Mouse (Mus musculus): Measurements from ENCODE around the gene Mboat2. TPM values are rescaled to one million over a fixed set of nuclear protein-coding genes. Genes with fewer than 3 reads are reported as not detected.

The Mboat2 gene
- 10 to 100 TPM; 55.7 to 57.8 TPM for total RNA-seq (2021)
- long read RNA-seq, full-length matches to known transcripts = 16 of 26 reads
- long read RNA-seq, partial matches to known transcripts = 2 of 26 reads
- long read RNA-seq, other reads (novel, unspliced or antisense) = 8 of 26 reads

DNA sequence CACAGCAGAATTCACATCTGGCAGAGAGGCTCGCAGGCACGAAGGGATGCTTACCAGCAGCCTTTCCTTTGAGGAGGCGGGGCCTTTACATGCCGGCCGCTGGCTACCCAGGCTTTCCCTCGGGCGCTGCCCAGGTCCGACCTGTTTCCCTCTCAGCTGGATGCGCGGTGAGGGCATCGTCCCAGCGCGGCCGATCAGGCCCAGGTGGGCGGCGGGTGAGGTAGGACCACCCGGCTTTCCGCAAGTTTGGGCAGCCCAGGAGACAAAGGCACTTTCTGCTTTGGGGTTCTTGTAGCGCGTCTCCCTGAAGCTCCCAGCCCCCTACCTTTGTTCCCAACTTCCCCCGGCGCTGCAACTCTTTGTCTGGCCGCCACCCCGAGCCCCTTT, at the start of gene Mboat2:
Mboat2 (plus strand) TSS at position 114 of the 387 bp plus-strand sequence.
- DNase-seq (ENCODE audit: low spot score in 2 of 2) = no peak

DNA sequence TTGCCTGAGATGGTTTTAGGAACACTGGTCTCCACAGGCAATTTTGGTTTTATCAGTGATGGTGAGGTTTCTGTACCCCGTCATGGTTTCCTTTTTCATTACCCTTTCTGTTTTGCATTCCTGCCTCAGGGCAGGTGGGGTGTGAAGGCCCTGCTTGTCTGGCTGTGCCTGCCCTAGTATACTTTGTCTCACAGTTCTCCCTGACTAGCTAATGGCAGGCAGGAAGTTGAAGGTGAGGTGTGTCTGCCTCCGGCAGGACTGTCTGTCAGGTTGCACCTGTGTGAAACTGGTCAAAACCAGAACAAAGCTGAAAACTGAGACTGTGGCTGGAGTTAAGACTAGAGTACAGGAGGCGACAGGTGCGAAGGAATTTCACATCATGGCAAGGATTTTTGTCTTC, 46.9 kb upstream of the Mboat2 start:
- DNase-seq (ENCODE audit: low spot score in 2 of 2) = no peak

DNA sequence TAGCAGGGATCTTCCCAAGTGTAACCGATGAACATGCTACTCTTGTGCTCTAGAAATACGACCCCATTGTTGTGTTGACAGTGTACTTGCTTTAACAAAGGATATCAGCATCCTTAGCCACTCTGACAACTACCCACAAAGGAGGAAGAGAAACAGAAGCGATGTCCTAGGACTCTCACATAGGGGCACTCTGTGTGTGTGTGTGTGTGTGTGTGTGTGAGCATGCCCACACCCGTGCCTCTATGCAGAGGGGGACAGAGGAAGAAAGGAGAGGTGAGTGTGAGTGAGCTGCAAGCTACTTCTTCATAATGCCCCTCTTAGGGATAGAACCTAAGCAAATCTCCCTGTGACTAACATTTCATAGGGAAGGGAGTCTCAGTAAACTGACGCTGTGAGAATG, 44.8 kb upstream of the Mboat2 start:
- no peak for DNase-seq (ENCODE audit: low spot score in 2 of 2)

DNA sequence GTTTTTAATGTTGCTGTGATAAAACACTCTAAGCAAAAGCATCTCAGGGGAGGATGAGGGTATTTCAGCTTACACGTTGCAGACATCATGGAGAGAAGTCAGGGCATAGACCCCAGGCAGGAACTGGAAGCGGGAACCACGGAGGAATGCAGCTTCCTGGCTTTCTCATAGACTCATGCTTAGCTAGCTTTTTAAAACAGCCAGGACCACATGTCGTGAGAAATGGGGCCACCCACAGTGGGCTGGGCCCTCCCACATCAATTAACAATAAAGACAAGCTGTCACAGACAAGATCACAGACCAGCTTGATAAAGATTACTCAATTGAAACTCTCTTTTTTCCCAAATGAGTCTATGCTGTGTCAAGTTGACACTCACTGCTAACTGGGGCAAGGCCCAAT, 44.4 kb upstream of the Mboat2 start:
- DNase-seq (ENCODE audit: low spot score in 2 of 2) = no peak

DNA sequence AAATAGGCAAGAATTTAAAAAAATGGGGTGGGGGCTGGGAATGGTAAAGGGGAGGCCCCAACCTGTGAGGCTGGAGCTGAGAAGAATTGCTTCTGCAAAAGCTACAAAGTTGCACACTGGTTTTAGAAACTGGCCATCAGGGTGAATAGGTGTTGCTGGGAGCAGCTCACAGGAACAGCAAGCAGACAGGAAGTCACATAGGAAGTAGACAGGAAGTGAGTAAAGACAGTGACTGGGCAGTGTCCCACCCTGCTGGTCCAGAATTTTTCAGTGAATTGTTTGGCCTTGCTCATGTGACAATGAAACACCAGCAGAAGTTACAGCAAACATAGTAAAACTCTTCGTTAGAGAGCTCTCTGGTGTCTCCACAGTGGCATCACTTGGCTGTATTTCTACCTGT, 41.0 kb upstream of the Mboat2 start:
- no peak for DNase-seq (ENCODE audit: low spot score in 2 of 2)

DNA sequence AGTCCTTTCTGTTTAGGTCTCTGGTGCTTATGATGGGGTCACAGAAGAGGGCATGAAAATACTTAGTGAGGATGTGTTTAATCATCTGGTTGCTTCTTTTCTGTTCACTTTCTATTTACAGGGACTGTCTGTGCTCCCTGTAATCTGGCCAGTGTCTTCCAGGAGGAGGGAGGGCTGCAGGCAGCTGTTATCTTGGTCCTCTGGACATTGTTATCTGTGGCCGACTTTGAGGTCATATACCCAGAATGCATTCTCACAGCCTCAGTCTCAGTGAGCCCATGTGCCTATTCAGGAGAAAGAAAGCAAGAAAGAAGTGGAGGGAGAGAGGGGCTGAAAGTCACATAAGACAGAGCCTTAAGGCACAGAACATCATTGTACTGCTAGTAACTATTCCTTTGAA, 19.4 kb upstream of the Mboat2 start:
- no peak for DNase-seq (ENCODE audit: low spot score in 2 of 2)

DNA sequence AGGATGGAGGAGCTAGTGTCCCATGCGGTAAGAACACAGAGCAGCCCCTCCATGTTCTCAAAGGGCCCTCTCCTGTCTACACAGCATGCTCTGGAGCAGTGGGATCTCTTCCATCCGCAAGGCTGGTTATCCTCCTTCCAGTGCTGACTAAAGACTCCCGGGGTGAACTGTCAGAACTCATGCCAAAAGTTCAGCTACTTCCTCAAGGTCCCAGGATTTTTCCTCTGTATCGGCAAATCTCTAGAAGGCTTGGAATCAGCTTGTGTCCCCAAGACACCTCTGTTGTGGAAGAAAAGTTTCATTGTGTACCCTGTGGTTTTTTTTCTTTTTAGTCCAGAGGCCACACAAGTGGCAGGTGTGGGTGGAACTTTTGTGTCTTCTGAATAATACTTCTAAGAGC, 18.8 kb upstream of the Mboat2 start:
- no peak for DNase-seq (ENCODE audit: low spot score in 2 of 2)

DNA sequence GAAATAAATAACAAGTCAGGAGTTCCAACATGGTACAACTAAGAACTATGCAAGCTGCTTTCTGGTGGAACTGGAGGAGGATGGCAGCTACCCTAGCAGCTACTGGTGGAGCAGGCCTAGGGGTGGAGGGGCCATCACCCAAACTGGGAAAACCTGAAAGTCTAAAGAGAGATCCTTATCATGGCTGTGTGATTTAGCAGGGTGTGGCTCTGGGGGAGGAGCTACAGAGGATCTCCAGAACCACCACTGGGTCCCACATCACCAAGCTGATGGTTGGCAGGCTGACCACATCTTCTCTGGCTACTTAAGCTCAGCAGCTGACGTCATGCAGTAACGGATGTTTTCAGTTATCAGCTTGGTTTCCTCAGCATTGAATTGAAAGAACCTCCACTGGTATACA, 7.8 kb upstream of the Mboat2 start:
- DNase-seq (ENCODE audit: low spot score in 2 of 2) = no peak

DNA sequence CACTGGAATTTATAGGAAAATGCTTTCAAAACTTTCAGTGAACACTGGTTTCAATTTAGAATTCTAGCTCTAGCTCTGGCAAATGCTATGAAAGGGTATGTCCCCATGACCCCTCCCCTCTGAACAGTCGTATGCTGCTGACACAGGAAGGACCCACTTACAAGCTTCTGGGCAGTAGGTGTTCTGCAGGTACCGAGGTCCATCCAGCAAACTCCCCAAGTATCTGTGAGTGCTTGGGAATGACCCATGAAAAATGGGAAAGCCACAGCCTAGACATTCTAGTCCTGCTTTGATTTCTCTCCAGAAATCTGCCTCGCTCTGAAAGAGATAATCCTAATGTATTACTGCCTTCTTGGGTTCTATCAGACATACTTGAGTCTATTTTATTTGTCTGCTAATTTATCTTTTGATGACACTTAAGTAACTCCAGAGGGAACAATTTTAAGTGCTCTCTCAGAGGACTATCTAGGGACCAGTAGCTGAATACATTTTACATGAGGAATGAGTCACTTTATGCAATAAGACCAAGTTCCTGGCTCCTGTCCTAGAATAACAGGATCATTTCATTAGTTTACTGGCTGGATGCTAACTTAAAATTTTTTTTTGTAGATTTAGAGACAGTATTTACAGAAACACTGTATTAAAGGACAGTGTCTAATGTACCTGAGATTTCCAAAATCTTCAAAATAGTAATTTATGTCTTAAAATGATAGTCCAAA, 6.9 kb upstream of the Mboat2 start:
- no peak for DNase-seq (ENCODE audit: low spot score in 2 of 2)

DNA sequence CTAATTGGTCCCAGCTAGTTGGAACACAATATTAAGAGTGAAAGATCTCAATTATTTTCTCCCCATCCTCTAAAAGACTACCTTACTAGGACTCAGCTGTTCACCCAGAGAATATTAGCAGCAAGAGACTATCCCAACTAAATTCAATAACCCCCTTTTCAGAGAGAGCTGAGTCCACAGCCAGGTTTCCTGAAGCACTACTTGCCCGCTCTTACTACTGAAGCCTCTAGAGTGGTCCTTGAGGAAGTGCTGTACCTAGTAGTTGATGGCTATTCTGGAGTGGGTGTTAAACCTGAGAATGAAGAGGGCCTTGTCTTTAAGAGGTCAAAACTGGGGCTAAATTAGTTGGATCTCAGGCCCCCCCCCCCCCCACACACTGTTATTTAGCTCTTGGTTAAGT, 593 bp upstream of the Mboat2 start:
- no peak for DNase-seq (ENCODE audit: low spot score in 2 of 2)

DNA sequence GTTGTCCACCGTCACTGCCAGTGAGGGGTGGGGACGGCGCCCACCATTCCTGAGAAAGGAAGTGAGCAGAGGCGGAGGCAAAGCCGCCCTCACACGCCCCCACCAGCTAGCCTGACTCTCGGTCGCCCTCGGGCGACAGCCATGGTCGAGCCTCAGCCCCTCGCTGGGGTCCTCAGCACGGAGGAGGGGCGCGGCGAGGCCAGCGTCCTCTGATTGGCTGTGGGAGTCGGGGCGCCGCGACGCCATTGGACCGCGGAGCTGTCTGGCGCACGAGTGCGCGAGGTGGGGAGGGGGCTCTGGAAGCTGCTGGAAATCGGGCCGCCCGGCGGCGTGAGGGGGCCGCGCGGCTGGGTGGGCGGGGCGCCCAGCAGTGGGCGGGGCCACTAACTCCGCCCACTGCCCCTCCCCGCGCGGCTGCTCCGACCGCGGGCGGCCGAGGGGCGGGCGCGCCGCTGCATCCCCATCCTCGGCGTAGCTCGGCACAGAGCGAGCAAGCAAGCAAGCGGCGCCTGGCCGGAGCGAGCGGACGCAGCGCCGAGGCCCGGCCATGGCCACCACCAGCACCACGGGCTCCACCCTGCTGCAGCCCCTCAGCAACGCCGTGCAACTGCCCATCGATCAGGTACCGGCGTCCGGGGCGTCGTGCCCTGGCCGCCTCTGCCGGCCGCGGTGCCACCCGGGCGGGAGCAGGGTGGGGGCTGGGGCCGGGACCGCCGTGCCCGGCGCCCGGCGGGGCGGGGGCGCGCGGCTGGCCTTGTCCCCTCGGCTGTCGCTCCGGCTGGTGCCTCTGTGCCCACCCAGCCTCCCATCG, 679 bp downstream of the Mboat2 start:
- peak; percentile 91 to 95 for DNase-seq (ENCODE audit: low spot score in 2 of 2)

DNA sequence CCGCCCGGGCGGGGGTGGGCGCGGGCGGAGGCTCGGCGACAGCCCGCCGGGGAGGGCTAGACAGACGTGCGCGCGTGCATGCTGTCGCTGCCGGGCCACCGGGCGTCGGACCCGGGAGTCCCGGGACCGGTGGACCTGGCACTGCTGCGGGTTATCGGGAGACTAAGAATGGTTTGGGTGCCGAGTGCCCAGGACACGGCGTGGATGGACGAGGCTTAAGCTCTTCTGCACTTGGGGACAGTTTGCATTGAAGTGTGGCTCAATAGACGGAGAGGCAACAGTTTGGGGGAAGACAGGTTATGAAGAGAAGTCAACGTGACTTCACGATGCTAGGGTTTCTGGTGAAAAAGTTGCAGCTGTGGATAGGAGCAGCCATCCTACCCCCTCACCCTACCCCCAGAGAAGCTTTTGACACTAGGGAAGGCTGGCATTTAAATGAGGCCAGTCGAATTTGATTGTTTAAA, 1.3 kb downstream of the Mboat2 start:
- no peak for DNase-seq (ENCODE audit: low spot score in 2 of 2)

DNA sequence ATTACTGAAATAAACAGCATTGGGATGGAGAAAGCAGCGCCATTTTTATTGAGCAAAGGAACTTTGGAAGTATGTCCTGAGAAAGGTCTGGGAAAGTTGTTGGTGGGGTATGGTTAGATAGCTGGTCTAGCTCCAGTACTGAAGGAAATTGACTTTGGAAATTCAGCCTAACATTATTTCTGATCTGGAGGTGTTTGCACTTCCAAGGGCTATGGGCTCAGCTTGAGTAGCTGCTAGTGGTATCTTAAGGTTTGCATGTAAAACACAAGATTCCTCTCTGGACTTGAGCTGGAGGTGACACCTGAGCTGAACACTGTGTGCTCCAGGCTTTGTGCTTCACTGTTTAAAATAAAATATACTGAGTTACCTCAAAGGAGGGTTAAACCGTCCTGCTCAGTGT, 1.8 kb downstream of the Mboat2 start:
- DNase-seq (ENCODE audit: low spot score in 2 of 2) = no peak

DNA sequence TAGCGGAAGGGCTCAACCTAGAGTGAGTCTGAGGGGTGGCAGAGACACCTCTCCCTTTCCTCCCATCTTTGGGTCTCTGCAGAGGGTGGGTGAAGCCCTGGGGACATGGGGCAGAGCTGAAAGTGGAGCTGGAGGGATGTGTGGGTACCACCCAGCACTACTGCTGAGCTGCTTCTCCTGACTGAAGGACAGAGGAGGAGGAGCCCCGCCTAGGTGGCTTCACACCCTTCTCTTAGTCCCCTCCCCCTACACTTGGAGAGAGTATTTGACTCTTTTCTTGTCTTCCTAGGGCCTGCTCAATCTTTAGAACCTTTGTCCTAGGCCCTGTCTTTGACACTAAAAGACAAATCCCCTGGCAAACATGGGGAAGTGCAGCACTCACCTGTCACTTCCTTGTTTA, 7.3 kb downstream of the Mboat2 start:
- DNase-seq (ENCODE audit: low spot score in 2 of 2) = no peak

DNA sequence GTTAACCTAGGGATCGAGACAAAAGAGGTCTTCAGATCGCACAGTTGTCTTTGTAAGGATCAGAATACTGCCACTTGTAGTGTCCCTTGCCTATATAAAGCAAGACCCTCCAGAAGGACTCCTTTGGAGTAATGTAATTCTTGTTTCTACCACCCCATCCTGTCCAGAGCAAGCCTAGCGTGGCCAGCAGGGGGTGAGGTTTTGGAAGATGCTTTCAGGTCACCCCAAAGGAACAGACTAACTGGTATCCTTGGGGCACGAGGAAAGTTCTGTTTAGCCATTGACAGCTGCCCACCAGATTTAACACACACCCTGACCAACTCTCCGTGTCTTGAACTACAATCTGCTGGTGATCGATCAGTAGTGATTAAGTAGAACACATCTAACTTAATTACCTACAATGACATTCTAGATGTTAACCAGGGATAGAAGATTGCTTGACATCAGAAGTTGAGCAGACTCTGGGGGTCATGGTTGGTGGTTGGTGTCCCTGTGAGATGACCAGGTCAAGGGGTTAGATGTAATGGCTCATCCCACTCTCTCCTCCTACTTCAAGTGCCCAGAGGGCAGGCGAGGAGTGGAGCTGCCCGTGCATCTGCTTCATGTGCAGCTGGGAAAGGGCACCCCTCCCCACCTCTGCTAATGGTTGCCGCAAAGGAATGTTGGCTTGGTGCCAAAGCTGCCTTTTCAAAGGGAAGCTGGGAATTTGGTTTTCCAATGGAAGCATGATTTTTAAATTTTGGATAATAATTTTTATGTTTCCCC, 10.6 kb downstream of the Mboat2 start:
- DNase-seq (ENCODE audit: low spot score in 2 of 2) = no peak

DNA sequence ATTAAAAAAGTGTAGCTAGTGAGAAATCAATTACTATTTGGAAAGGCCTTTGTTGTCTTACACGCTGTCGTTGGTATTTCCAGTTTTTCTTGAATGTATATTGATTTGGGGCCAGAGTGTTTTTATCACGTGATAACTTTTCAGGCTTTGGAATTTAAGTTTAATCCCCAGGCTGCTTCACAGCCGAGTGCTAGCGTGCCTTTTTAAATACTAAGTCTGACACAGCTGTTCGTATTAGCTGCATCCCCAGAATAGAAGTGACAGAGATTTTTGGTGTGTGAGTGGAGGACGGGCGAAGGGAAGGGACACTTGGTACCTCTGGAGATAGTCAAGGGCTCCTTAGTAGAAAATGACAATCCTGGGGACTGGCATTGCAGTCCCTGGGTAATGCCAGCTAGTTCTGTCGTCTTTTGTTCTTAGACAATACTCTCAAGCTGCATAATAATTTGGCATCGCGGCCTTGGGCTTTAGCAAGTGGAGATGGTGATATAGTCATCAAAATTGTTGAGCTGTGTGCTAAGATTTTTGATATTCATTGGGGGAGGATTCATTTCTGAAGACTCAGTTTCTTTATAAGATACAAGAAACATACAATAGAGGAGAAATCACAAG, 11.7 kb downstream of the Mboat2 start:
- no peak for DNase-seq (ENCODE audit: low spot score in 2 of 2)

DNA sequence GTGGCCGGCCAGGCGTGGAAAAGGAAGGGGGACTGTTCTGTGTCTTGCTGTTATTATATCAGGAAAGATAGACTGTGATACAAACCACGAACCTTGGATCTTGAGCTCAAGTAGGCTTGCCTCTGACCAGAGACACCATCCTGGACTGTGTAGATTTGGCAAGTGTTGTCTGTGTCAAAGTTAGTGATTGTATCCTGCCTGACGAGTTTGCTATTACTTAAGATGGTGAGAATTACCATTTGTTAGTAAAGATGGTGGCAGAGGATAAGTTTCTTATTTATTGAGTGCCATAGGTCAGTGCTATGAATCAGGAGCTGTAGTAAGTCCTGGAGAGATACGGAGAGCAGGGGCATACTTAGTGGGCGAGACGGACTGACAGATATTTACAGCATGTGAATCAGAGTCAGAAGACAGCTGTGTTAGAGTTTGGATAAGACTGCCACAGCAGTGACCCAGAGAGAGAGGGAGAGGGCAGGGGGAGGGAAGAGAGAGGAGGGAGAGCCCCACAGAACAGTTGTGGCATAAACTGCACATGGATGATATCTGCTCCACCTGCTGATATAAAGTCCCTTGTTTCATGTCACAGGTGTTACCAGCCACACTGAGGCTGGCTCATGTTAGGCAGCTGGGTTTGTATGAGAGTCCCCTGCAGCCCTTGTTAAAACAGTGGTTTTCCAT, 12.9 kb downstream of the Mboat2 start:
- no peak for DNase-seq (ENCODE audit: low spot score in 2 of 2)

DNA sequence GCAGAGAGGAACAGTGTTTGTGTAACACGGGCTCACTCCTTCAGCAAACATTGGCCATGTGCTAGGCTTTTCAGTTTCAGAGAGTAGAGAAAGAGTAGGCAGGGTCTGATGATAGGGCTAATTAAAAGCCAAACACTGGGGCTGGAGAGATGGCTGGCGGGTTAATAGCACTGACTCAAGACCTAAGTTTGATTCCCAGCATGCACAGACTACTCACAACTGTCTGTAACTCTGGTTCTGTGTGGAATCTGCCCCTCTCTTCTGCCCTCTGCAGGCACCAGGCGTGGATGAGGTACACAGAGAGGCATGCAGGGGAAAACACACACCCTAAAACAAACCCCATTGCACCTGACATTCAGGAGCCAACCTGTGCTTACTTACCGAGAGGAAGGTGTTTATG, 14.7 kb downstream of the Mboat2 start:
- no peak for DNase-seq (ENCODE audit: low spot score in 2 of 2)

DNA sequence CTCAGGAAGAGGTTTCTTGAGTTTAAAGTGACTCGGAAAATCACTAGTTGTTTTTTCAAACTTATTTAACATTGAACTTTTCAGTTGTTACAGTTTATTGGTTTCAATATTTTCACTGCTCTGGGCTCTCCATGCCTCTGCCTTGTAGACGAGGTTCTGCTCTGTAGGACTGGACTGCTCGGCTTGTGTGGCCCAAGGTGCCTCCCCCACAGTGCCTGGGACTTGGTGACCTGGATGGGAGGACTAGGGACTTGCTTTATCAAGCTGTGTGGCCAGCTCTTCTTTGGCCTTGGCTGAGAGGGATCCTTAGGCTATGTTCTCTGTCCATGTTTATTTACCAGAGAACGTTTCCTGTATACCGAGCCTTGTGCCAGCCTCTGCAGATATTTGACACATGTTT, 17.4 kb downstream of the Mboat2 start:
- DNase-seq (ENCODE audit: low spot score in 2 of 2) = no peak

DNA sequence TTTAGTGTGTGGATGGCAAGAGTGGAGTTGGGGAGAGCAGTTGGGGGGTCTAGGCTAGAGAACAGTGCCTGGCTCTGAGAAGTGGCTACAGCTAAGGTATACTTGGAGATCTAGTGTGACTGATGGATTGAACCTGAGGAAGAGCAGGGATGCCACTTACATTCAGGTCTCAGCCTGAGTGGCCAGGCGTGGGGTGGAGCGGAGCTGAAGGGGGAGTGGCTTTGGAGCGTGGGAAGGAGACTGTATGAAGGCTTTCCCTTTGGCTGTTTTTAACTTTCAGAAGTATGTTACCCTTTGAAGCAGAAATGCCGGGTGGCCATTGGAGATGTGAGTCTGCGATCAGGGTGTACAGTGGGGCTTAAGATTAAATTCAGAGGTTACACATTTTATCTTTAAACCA, 26.7 kb downstream of the Mboat2 start:
- no peak for DNase-seq (ENCODE audit: low spot score in 2 of 2)

DNA sequence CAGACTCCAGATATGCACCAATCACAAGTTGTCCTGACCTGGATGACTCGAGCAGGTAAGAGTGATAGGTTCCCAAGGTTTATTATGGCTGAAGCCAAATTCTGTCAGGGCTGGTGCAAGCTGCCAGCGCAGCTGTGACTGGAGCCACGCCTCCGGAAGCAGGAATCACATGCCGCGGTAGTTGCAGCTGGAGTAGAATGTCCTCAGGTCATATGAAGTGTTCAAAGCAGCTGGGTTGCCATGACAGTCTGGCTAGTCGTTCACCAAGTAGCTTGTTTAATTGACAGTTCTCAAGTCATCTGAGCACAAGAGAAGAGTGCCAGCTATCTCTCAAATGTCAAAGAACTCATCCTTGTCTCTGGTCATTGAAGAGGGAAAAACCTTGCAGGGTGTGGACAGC, 28.7 kb downstream of the Mboat2 start:
- DNase-seq (ENCODE audit: low spot score in 2 of 2) = no peak
